Mouse (Mus musculus): ENCODE results near the gene Garnl3. TPM values are rescaled to one million over a fixed set of nuclear protein-coding genes. Genes with fewer than 3 reads are reported as not detected.

Gene Garnl3
- polyA plus RNA-seq, 1 experiment from 2014 or later: 1.1 TPM

DNA sequence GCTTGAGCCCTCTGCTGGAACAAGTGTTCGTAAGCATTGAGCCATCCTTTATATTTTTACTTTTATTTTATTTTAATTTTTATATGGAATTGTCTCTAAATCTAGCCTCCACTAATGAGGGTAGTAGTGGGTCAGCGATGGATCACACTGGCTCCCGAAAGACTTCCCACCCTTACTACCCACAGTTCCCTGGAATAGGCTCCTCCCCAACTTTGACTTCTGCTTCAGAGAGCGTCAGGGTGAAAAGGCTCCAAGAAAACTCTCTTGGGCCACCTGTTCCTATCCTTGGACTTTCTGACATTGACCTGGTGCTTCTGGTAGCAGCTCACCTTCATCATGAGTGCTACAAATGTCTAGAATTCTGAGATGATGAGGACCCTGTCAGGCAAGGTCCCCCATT lies 148.8 kb downstream of the Garnl3 start:
- Histone ChIP-seq H3K9ac (ENCODE audit: low read depth, low read length) (no peak overlapping the region), H3K9me3 (replicated peaks; ENCODE audit: control insufficient read depth, low read length) (no peaks in the 10 kb centered on the region), H3K27ac (ENCODE audit: low read length) (no peak overlapping the region), H3K36me3 (ENCODE audit: control insufficient read depth, insufficient read depth) (no peaks in the 10 kb centered on the region), H3K27me3 (ENCODE audit: control insufficient read depth, insufficient read depth, low read depth, low read length) (0 out of 2 replicates have a peak, but pooled peaks cover 4% of the 10 kb centered on the region), H3K4me1 (ENCODE audit: control insufficient read depth, low read depth, low read length) (peaks cover 33% of the 10 kb centered on the region), H3K4me3 (ENCODE audit: low read depth, low read length) (peak overlapping the region; percentile 80), H3K4me2 (ENCODE audit: low read depth, low read length) (peak overlapping the region; percentile 76)
- ATAC-seq (ENCODE audit: low read depth): no peak
- 5% methylated on average over 4 of the region's 4 CpGs for WGBS (ENCODE audit: insufficient replicate concordance)

- Histone ChIP-seq H3K27ac (ENCODE audit: low read length) (0 out of 2 replicates have a peak within 1 kb of the TSS, but pooled peaks have one; percentile 39), H3K27me3 (ENCODE audit: control insufficient read depth, insufficient read depth, low read depth, low read length) (0 out of 2 replicates have a peak, but pooled peaks cover 4% of the 10 kb centered on the region), H3K9me3 (replicated peaks; ENCODE audit: control insufficient read depth, low read length) (no peaks in the 10 kb centered on the region), H3K36me3 (ENCODE audit: control insufficient read depth, insufficient read depth) (no peaks in the 10 kb centered on the region), H3K9ac (ENCODE audit: low read depth, low read length) (peak within 1 kb of the TSS; percentile 81), H3K4me2 (ENCODE audit: low read depth, low read length) (peak within 1 kb of the TSS; percentile 76), H3K4me1 (ENCODE audit: control insufficient read depth, low read depth, low read length) (peaks cover 33% of the 10 kb centered on the region), H3K4me3 (ENCODE audit: low read depth, low read length) (peak within 1 kb of the TSS; percentile 80)
- 0% methylated on average over 50 of the region's 50 CpGs for WGBS (ENCODE audit: insufficient replicate concordance)
- ATAC-seq (ENCODE audit: low read depth): peak; percentile 98
Measured at GRCm38 (mm10) chr2:32981725-32982271, 149.7 kb downstream of the Garnl3 start, which contains the start of gene Slc2a8. Gene Slc2a8 (minus strand): TSS chr2:32982083.

- no peaks in the 10 kb centered on the region for H3K9me3 ChIP-seq (replicated peaks; ENCODE audit: control insufficient read depth, low read length)
- peak overlapping the region; percentile 76 for H3K4me2 ChIP-seq (ENCODE audit: low read depth, low read length)
- no peaks in the 10 kb centered on the region for H3K36me3 ChIP-seq (ENCODE audit: control insufficient read depth, insufficient read depth)
- WGBS (ENCODE audit: insufficient replicate concordance): 2% methylated on average over 23 of the region's 23 CpGs
- peaks cover 33% of the 10 kb centered on the region for H3K4me1 ChIP-seq (ENCODE audit: control insufficient read depth, low read depth, low read length)
- peak overlapping the region; percentile 80 for H3K4me3 ChIP-seq (ENCODE audit: low read depth, low read length)
- peak; percentile 35 for ATAC-seq (ENCODE audit: low read depth)
- 0 out of 2 replicates have a peak, but pooled peaks cover 4% of the 10 kb centered on the region for H3K27me3 ChIP-seq (ENCODE audit: control insufficient read depth, insufficient read depth, low read depth, low read length)
- H3K27ac ChIP-seq (ENCODE audit: low read length): no peak overlapping the region
- peak overlapping the region; percentile 81 for H3K9ac ChIP-seq (ENCODE audit: low read depth, low read length)
Measured at GRCm38 (mm10) chr2:32981281-32981680, 150.2 kb downstream of the Garnl3 start.

DNA sequence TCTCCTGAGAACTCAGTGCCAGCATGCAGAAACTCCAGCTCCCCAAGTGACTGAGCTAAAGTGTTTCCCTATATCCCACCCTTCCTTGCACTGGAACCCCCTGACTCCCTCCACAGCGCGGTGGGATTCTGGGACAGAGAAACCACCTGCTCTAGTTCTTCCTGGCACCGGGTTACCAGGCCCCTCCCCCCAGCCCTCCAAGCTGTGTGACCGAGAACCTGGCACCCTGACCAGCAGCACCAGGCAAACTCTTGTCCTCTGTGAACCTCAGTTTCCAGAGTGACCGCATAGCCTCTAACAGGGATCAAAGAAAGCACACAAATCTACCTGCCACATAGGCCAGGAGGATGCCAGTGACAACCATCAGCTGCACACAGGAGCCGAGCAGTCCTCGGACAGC lies 151.8 kb downstream of the Garnl3 start:
- no peak for ATAC-seq (ENCODE audit: low read depth)
- H3K4me2 ChIP-seq (ENCODE audit: low read depth, low read length): no peak overlapping the region
- WGBS (ENCODE audit: insufficient replicate concordance): 75% methylated on average over 7 of the region's 7 CpGs
- H3K9ac ChIP-seq (ENCODE audit: low read depth, low read length): no peak overlapping the region
- H3K27me3 ChIP-seq (ENCODE audit: control insufficient read depth, insufficient read depth, low read depth, low read length): 0 out of 2 replicates have a peak, but pooled peaks cover 4% of the 10 kb centered on the region
- H3K36me3 ChIP-seq (ENCODE audit: control insufficient read depth, insufficient read depth): no peaks in the 10 kb centered on the region
- no peak overlapping the region for H3K4me3 ChIP-seq (ENCODE audit: low read depth, low read length)
- H3K9me3 ChIP-seq (replicated peaks; ENCODE audit: control insufficient read depth, low read length): no peaks in the 10 kb centered on the region
- peaks cover 33% of the 10 kb centered on the region for H3K4me1 ChIP-seq (ENCODE audit: control insufficient read depth, low read depth, low read length)
- H3K27ac ChIP-seq (ENCODE audit: low read length): no peak overlapping the region

DNA sequence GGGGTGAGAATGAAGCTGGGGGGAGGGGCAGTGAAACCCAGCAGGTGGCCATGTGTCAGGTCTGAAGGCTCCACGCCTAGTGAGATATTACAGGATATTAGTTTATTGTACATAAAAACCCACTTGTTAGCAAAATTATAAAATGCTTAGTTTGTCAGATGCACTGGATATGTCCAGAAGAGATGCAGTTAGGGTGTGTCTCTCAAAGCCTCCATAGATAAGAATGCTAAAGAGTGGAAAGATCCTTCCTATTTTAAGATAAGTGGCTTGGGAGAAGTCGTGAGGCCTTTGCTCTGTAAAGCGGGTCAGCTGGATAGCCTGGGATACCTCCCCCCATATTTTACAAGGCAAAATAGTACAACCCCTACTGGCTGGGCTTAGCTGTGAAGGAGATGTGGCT lies 152.8 kb downstream of the Garnl3 start:
- H3K27ac ChIP-seq (ENCODE audit: low read length): peak overlapping the region; percentile 12; the same call in 1 of the 2 replicates
- no peak overlapping the region for H3K9ac ChIP-seq (ENCODE audit: low read depth, low read length)
- ATAC-seq (ENCODE audit: low read depth): no peak
- H3K4me1 ChIP-seq (ENCODE audit: control insufficient read depth, low read depth, low read length): peaks cover 33% of the 10 kb centered on the region
- no peak overlapping the region for H3K4me3 ChIP-seq (ENCODE audit: low read depth, low read length)
- H3K36me3 ChIP-seq (ENCODE audit: control insufficient read depth, insufficient read depth): no peaks in the 10 kb centered on the region
- peak overlapping the region; percentile 3; the same call in 1 of the 2 replicates for H3K4me2 ChIP-seq (ENCODE audit: low read depth, low read length)
- no peaks in the 10 kb centered on the region for H3K9me3 ChIP-seq (replicated peaks; ENCODE audit: control insufficient read depth, low read length)
- WGBS (ENCODE audit: insufficient replicate concordance): 31% methylated on average over 3 of the region's 3 CpGs
- no peaks in the 10 kb centered on the region for H3K27me3 ChIP-seq (ENCODE audit: control insufficient read depth, insufficient read depth, low read depth, low read length)

- no peak for ATAC-seq (ENCODE audit: low read depth)
- no peaks in the 10 kb centered on the region for H3K36me3 ChIP-seq (ENCODE audit: control insufficient read depth, insufficient read depth)
- no peak overlapping the region for H3K4me3 ChIP-seq (ENCODE audit: low read depth, low read length)
- peaks cover 27% of the 10 kb centered on the region for H3K4me1 ChIP-seq (ENCODE audit: control insufficient read depth, low read depth, low read length)
- H3K4me2 ChIP-seq (ENCODE audit: low read depth, low read length): no peak overlapping the region
- H3K27ac ChIP-seq (ENCODE audit: low read length): no peak overlapping the region
- no peak overlapping the region for H3K9ac ChIP-seq (ENCODE audit: low read depth, low read length)
- H3K27me3 ChIP-seq (ENCODE audit: control insufficient read depth, insufficient read depth, low read depth, low read length): no peaks in the 10 kb centered on the region
- H3K9me3 ChIP-seq (replicated peaks; ENCODE audit: control insufficient read depth, low read length): no peaks in the 10 kb centered on the region
- WGBS (ENCODE audit: insufficient replicate concordance): 71% methylated on average over 5 of the region's 5 CpGs
Measured at GRCm38 (mm10) chr2:32977114-32977513, 154.3 kb downstream of the Garnl3 start.

- no peak overlapping the region for H3K4me3 ChIP-seq (ENCODE audit: low read depth, low read length)
- H3K4me1 ChIP-seq (ENCODE audit: control insufficient read depth, low read depth, low read length): peaks cover 12% of the 10 kb centered on the region
- no peaks in the 10 kb centered on the region for H3K9me3 ChIP-seq (replicated peaks; ENCODE audit: control insufficient read depth, low read length)
- H3K36me3 ChIP-seq (ENCODE audit: control insufficient read depth, insufficient read depth): no peaks in the 10 kb centered on the region
- H3K4me2 ChIP-seq (ENCODE audit: low read depth, low read length): no peak overlapping the region
- H3K27me3 ChIP-seq (ENCODE audit: control insufficient read depth, insufficient read depth, low read depth, low read length): no peaks in the 10 kb centered on the region
- ATAC-seq (ENCODE audit: low read depth): no peak
- 73% methylated on average over 8 of the region's 8 CpGs for WGBS (ENCODE audit: insufficient replicate concordance)
- H3K9ac ChIP-seq (ENCODE audit: low read depth, low read length): no peak overlapping the region
- H3K27ac ChIP-seq (ENCODE audit: low read length): no peak overlapping the region
Measured at GRCm38 (mm10) chr2:32974216-32974615, 157.2 kb downstream of the Garnl3 start.

DNA sequence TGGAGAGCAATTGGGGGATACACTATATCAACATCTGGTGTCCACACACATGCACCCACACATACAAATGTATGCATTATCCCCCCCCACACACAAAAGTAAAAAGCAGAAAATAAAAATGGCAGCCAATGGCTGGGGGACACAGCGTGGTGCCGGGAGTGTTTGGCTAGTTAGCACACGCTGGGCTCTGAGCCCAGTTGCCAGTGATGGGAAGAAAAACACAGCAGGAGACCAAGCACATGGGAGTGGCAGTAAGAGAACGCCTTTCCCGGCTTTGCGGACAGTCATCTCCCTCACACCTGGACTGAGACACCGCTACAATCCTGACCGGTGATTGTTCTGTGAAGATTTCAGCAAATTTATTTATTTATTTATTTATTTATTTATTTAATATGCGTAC lies 160.2 kb downstream of the Garnl3 start:
- Histone ChIP-seq H3K4me2 (ENCODE audit: low read depth, low read length) (no peak overlapping the region), H3K27ac (ENCODE audit: low read length) (no peak overlapping the region), H3K4me3 (ENCODE audit: low read depth, low read length) (no peak overlapping the region), H3K9ac (ENCODE audit: low read depth, low read length) (no peak overlapping the region), H3K27me3 (ENCODE audit: control insufficient read depth, insufficient read depth, low read depth, low read length) (no peaks in the 10 kb centered on the region), H3K9me3 (replicated peaks; ENCODE audit: control insufficient read depth, low read length) (no peaks in the 10 kb centered on the region), H3K4me1 (ENCODE audit: control insufficient read depth, low read depth, low read length) (peaks cover 12% of the 10 kb centered on the region), H3K36me3 (ENCODE audit: control insufficient read depth, insufficient read depth) (no peaks in the 10 kb centered on the region)
- 76% methylated on average over 9 of the region's 9 CpGs for WGBS (ENCODE audit: insufficient replicate concordance)
- ATAC-seq (ENCODE audit: low read depth): no peak

- no peaks in the 10 kb centered on the region for H3K9me3 ChIP-seq (replicated peaks; ENCODE audit: control insufficient read depth, low read length)
- 61% methylated on average over 8 of the region's 8 CpGs for WGBS (ENCODE audit: insufficient replicate concordance)
- no peak overlapping the region for H3K27ac ChIP-seq (ENCODE audit: low read length)
- H3K4me2 ChIP-seq (ENCODE audit: low read depth, low read length): no peak overlapping the region
- no peak overlapping the region for H3K4me3 ChIP-seq (ENCODE audit: low read depth, low read length)
- no peak for ATAC-seq (ENCODE audit: low read depth)
- H3K27me3 ChIP-seq (ENCODE audit: control insufficient read depth, insufficient read depth, low read depth, low read length): no peaks in the 10 kb centered on the region
- peaks cover 4% of the 10 kb centered on the region for H3K36me3 ChIP-seq (ENCODE audit: control insufficient read depth, insufficient read depth)
- H3K4me1 ChIP-seq (ENCODE audit: control insufficient read depth, low read depth, low read length): peaks cover 29% of the 10 kb centered on the region
- no peak overlapping the region for H3K9ac ChIP-seq (ENCODE audit: low read depth, low read length)
Measured at GRCm38 (mm10) chr2:32969326-32969725, 162.1 kb downstream of the Garnl3 start.
